9 mouse cellular contexts compared by ENCODE assay signal in genomic region chrX:20162322-20162711, GRCm38 (mm10).
DNase-seq lines count a peak whose midpoint lies in the region; ATAC-seq lines count a peak whose summit lies in the region.
"Had no signal": no experiment of that assay in that cellular context is flagged by ENCODE, and none has a peak within 500 bp of the region (broad histone marks: within the 10 kb centered on the region; RNA-seq: fewer than 3 reads in every experiment).

No protein-coding gene starts in this region.

- WGBS in heart, embryonic 11.5 days (ENCODE audit: insufficient replicate concordance), result 5% methylated on average over 4 of the region's 4 CpGs
- WGBS in midbrain, embryonic 11.5 days, result 11% methylated on average over 4 of the region's 4 CpGs

- H3K36me3 ChIP-seq in heart, embryonic 11.5 days (ENCODE audit: control insufficient read depth, insufficient read depth, low read length), result no peaks in the 10 kb centered on the region
- no peaks in the 10 kb centered on the region for H3K36me3 ChIP-seq in midbrain, embryonic 11.5 days (ENCODE audit: control insufficient read depth, insufficient read depth, low read length)

- no peaks in the 10 kb centered on the region for H3K4me1 ChIP-seq in heart, embryonic 11.5 days (ENCODE audit: control insufficient read depth, insufficient read depth, low read length)
- no peaks in the 10 kb centered on the region for H3K4me1 ChIP-seq in midbrain, embryonic 11.5 days (ENCODE audit: control insufficient read depth, insufficient read depth, low read length)

- no peak overlapping the region for H3K4me2 ChIP-seq in heart, embryonic 11.5 days
- H3K4me2 ChIP-seq in midbrain, embryonic 11.5 days, result no peak overlapping the region

- H3K4me3 ChIP-seq in heart, embryonic 11.5 days (ENCODE audit: low read depth, low read length), result no peak overlapping the region
- H3K4me3 ChIP-seq in midbrain, embryonic 11.5 days (ENCODE audit: low read depth, low read length), result no peak overlapping the region

- H3K9ac ChIP-seq in heart, embryonic 11.5 days (ENCODE audit: low read depth, low read length), result no peak overlapping the region
- H3K9ac ChIP-seq in midbrain, embryonic 11.5 days (ENCODE audit: low read length), result no peak overlapping the region

- no peak for ATAC-seq in heart, embryonic 11.5 days (replicated peaks; ENCODE audit: insufficient number of reproducible peaks, low FRiP score, low TSS enrichment)
- peak; percentile 46 for ATAC-seq in midbrain, embryonic 11.5 days (ENCODE audit: low FRiP score)

- no peak overlapping the region for H3K27ac ChIP-seq in heart, embryonic 11.5 days (ENCODE audit: low read depth, low read length)
- no peak overlapping the region for H3K27ac ChIP-seq in midbrain, embryonic 11.5 days (ENCODE audit: low read depth, low read length)
- H3K27ac ChIP-seq: macrophage had no signal

- H3K9me3 ChIP-seq in heart, embryonic 11.5 days (replicated peaks; ENCODE audit: control insufficient read depth, low read length), result no peaks in the 10 kb centered on the region
- no peaks in the 10 kb centered on the region for H3K9me3 ChIP-seq in midbrain, embryonic 11.5 days (ENCODE audit: control insufficient read depth, low read length)

- H3K27me3 ChIP-seq in heart, embryonic 11.5 days (ENCODE audit: control insufficient read depth, insufficient read depth, low read length), result no peaks in the 10 kb centered on the region
- H3K27me3 ChIP-seq in midbrain, embryonic 11.5 days (ENCODE audit: control insufficient read depth, insufficient read depth, low read length), result no peaks in the 10 kb centered on the region

- peak; percentile 17 to 65 for DNase-seq in heart, adult 18-20 months
- DNase-seq in MEL-GATA-1-ER (ENCODE audit: extremely low read depth, low read depth), result peak; percentile 24
- peak; percentile 57 to 72 for DNase-seq in cerebellum, postnatal 25 days
- peak; percentile 25 to 52 for DNase-seq in heart, postnatal 14 days
- peak; percentile 73 to 81 for DNase-seq in kidney, postnatal 4 days
- DNase-seq in midbrain, embryonic 11.5 days (ENCODE audit: low spot score, missing footprints), result peak; percentile 83
- DNase-seq in testis, postnatal 10 days (ENCODE audit: low spot score), result peak; percentile 68

- intact Hi-C loops in heart, postnatal 14 days (cut with DNase I), result loop anchor here (2.0 kb wide), 1 partner anchor 172 kb away; no protein-coding TSS in a partner anchor

Comparison
In these comparisons a context has a peak if more than half of its experiments do, and no peak if none do; other contexts are left out.
1. DNase-seq: peak in every context shown above with its lines; median percentile 83 in midbrain, embryonic 11.5 days; 77 in kidney, postnatal 4 days; 68 in testis, postnatal 10 days; 64 in cerebellum, postnatal 25 days; 41 in heart, adult 18-20 months; 38 in heart, postnatal 14 days; 24 in MEL-GATA-1-ER.